Mouse (Mus musculus) erythroblast, embryonic 14.5 days (primary cell): ENCODE measurements at regions not wholly inside any gene's neighbourhood (a gene's known extent, or its start where the extent isn't known, plus 50 kb on each side); places are given as distances from the start of the nearest gene placed in this dataset.

Experiments used
- GATA1 ChIP-seq: IDR thresholded peaks from 2 replicates; pipeline ENCODE4 v1.6.1; 2012; ENCODE audit warnings: low read length, inconsistent platforms, mixed read lengths
- TAL1 ChIP-seq: IDR thresholded peaks from 3 replicates; pipeline ENCODE4 v1.6.1; 2012; ENCODE audit warnings: low read length, inconsistent platforms, mixed read lengths

GRCm38 (mm10) chr13:102576871-102577662, 116.3 kb upstream of the Cd180 start:
- TF ChIP-seq TAL1 (no peak), GATA1 (no peak)
